Mouse (Mus musculus) heart, adult 8-10 months (tissue): Measurements from ENCODE around the gene Tbc1d2. TPM values are rescaled to one million over a fixed set of nuclear protein-coding genes. Genes with fewer than 3 reads are reported as not detected.
"Not testable (repeated sequence)": the region's sequence is repeated elsewhere in the genome, so short reads cannot be mapped to it uniquely, and the experiment has no call there.

Experiments
- DNase-seq: peaks from one replicate; pipeline ENCODE4 v3.0.0; 2022; ENCODE audit warnings: low spot score
- total RNA-seq, 4 experiments: library from RNA; stranded (reverse); gene quantifications; 2 replicates each; pipeline ENCODE4 v1.2.4; 2022

Gene Tbc1d2
- total RNA-seq, 4 experiments from 2014 or later = 0.92 to 1.8 (median 1.3) TPM

DNA sequence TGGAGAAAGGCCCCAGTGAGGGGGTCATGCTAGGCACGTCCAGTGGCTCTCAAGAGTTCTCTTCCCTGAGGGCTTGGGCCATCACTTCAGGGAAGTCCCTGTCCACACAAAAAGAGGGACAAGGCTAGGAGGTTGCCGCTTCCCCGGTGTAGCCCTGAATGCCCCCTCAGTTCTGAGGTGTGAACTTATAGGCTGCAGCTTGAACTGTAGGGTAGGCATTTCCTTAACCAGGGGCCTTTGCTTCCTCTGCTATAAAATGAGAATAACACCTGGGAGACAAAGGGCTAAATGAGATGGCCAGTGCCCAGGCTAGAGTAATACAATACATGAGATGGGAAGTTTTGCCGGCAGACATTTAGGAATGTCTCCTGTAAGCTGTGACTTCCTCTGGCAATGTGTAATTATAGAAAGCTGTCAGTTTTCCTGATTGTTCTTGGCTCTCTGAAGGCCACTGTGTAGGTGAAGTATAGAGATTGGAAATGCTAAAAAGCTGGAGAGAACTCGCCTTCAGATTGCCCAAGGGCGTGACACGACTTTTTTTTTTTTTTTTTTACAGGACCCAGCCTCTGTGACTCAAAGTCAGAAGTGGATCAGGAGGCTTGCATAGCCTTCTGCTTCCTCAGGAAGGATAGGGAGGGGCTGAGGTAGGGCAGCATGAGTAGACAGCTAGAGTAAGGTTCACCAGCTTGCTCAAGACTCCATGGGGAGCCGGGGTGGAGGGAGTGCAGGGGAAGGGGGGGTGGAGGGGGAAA is 6.9 kb downstream of the Tbc1d2 start:
- peak; percentile 47 for DNase-seq

DNA sequence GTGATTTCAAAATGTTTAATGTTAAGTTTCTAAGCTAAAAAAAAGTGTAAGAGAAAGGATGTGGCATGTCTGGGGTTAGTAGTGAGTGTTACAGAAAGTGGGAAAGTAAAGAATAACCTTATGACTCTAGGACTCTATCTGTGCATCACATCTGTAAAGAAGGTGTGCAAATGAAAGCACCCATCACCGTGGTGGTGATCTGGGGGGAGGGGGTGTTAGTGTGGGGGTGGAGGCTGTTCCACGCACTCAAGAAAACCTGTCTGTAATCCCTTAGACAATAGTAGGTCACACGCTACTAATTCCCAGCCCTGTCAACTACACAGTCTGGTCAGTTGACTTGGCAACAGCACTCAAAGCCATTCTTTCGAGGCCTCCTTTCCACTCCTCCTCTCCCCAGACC is 8.7 kb downstream of the Tbc1d2 start:
- DNase-seq = no peak

DNA sequence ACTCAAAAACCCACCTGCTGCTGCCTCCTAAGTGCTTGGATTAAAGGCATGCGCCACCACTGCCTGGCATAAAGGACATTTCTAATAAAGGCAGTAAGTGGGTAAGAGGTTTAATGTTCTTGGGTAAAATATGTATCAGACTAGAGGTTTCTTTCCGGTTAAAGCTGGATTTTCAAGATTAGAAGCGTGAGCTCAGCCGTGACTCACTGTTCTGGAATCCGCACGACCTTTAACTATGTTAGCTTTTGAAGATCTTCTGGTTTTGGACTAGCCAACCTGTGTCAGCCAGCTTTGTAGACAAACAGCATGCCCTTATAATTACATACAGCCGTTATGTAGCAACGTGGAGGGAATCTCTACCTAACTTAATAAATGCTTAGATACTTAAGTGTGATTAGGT is 10.1 kb downstream of the Tbc1d2 start:
- DNase-seq = no peak

DNA sequence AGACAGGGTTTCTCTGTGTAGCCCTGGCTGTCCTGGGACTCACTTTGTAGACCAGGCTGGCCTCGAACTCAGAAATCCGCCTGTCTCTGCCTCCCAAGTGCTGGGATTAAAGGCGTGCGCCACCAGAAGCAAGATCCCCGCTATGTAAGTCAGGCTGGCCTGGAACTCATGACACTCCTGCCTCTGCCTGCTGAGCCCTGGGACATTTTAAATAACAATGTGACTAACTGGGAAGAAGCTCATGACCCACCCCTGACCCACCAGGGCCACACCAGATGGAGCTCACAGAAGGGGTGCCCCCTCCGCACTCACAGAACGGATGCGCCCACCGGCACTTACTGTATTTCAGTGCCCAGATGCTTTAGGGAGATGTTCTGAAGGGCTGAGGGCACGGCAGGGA is 12.8 kb downstream of the Tbc1d2 start:
- DNase-seq = not testable (repeated sequence)

DNA sequence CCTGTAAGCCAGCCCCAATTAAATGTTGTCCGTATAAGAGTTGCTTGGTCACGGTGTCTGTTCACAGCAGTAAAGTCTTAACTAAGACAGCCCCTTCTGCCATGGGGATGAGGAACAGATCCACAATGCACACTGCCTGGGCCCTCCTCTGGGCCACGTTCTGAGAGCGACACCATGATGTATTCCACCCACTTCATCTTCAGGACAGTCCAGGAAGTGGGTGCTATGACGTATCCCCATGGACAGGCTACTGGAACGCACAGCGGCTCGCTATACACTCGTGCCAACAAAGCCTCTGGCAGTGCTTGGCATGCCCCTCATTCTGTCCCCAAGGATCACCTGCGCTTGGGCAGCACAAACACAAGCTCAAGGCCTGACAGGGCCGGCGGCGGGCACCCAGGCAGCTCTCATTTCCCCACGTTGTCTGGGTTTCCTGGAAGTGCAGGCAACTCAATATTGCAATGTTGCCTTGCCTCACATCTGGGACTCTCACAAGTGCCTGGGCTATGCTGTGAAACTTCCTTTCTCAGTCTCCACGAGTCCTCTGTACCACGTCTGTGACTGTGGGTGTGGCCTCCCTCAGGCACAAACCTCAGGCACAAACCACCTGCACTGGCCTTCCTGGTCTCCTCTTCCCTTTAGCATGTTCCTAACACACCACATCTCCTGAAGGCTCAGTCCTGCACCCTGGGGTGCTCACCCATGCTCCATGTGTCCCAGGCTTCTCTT is 14.1 kb downstream of the Tbc1d2 start:
- no peak for DNase-seq

DNA sequence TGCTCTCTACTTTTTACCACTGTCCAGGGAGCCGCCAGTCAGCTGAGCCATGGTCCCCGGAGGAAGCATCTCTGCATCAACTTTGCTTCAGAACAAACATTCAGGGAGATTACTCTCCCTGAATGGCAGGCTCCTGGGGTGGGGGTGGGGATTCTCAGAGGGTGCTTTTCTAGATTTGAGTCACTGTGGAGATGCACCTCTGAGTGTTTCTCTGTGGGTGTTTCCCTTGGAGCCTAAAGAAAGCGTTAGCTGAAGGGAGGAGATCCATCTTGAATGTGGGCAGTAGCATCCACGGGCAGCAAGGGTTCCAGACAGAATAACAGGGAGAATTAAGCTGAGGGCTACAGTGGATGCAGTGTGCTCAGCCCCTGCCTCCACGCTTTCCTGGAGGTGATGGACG is 15.1 kb downstream of the Tbc1d2 start:
- DNase-seq = no peak

DNA sequence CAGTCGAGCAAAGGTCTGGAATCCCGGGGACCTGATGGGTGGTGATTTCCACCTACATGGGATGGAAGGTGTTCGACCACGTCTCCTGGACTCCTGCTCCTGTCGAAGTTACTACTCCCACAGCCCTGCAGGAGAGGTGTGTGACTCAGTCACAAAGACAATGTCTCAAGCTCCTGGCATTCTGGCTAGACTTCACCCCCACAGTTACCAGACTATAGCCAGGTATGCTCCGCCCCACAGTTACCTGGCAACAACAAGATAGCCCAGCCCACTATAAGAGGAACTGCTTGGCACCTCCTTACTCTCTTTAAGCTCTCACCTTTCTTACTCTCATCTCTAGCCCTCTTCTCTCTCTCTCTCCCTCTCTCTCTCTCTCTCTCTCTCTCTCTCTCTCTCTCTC is 16.4 kb downstream of the Tbc1d2 start:
- DNase-seq = not testable (repeated sequence)

DNA sequence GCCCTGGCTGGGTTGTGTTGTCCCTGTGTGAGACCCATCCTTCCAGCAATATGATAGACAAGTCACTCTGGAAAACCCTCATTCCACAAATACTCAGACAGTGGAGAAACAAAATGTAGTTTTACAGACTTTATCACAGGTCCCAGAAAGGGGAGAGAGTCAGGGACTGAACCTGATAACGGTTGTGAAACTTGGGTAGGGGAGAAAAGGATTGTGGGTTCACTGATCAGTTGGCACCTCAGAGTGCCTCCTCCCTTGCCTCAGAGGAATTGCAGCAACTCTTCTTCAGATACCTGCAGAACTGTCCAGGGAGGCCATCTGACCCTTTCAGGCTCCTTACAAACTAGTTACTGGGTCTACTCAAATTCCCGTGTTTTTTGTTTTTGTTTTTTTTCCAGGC is 17.5 kb downstream of the Tbc1d2 start:
- DNase-seq = no peak

DNA sequence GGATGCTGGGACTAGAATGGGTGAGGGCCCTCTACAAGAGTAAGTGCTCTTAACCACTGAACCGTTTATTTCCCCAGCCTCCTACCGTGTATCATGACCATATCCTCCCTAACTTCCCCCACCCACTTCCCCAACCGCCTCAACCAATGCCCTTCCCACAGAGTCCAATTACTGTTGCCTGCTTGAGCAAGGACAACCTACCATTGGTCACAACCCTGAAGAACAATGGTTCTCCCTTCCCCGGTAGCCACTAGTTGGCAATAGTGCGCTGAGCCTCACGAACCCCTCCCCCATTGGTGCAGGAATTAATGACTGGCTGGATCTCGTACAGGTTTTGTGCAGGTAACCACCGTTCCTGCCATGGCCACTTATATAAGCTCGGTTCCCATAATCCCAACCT is 19.6 kb downstream of the Tbc1d2 start:
- peak; percentile 15 for DNase-seq

DNA sequence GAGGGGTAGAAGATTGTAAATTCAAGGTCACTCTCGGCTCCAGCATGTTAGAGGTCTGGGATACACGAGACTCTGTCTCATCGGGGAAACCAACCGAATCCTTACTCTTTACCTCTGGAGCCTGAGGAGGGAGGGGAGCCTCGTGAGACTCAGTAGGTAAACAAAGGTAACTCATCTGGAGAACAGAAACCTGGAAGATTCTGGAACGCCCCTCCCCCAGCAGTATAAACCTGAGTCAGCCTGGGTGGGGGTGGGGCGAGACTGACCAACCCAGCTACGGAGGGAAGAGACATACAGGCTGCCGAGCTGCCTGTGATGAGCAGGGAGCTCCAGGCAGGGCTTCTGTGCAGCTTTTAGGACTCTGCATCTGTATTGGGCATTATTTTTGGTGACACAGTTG is 21.1 kb downstream of the Tbc1d2 start:
- DNase-seq = no peak

DNA sequence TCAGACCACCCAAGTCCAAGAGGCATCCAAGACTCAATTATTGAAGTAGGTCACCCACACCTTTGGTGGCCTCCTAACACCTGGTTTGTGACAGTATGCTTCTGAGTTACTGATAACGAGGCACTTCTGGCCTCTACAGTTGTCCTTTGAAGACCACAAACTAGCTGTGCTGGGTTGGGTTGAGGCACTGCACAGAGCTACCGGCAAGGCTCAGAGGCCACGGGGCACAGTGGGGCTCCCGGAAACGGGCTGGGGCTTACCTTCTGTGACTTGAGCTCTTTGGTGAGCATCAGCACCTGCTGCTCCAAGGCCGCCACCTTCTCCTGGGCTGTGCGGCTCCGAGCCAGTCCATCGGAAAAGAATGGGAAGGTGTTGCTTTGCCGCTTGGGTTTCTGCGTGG is 21.9 kb downstream of the Tbc1d2 start:
- DNase-seq = no peak

DNA sequence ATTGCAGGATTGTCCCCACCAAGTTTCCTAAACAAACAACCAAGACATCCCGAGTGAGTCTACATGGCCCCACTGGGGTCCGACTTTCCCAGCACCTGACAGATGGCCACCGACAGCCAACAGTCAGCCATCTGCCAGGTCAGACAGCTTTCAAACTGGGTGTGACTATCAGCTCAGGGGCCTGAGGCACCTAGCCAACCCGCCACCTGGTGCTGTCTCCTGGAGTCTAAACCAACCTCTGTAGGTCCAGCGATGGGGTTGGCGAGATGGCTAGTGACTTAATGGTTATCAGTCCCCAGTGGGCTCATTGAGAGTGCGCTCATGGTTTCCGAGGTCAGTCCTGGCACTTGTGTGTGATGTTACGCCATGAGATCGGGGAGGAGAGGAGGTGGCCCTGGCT is 24.9 kb downstream of the Tbc1d2 start:
- DNase-seq = no peak

DNA sequence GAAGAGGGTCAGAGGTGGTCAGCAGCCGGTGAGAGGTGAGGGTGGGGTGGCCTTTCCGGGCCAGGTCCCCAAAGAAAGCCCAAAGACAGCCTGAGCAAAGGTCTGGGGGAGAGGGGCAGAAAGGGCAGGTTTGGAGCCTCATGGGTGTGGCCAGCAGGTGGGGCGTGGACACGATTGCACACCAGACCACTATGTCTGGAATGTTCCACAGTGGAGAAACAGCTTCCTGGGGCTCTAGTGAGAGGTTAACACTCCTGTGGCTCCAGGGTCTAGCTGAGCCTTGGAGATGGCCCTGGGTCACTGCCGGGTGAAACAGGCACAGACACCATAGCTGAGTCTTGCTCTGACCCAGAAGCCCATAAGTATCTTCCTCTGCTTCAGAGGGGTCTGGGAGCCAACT is 27.0 kb downstream of the Tbc1d2 start:
- DNase-seq = no peak

DNA sequence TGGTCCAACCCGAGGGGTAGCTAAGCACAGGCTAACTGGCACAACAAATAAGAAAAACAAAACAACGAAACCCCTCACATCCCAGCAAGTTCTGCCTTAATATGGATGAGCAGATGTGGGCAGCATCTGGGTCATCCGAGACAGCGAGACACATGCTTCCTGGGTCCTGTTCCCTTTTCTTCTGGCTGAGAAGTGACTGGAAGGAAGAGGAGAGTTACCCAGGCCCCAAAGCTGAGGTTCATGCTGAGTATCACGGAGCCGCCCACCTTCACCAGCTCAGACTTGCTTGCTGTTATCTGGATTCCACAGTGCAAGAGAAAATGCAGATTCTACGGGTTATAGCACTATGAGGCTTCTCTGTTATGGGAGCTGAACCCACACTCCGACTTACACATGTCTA is 29.1 kb downstream of the Tbc1d2 start:
- DNase-seq = no peak

DNA sequence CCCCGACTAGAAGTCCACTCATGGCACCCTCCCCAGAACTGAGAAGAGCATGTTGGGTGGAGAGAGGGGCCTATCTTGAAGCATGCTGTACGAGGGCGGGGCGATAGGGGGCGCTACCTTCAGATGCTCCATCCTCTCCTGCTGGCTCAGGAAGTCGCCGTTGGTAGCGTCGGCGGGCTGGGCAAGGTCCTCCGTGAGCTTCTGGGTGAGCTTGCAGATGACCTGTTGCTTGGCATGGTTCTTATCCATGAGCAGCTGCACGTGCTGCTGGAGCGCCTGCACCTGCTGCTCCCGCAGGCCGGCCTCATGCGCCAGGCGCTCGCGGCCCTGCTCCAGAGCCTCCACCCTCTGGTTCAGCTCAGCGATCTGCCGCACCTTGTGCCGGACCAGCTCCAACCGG is 29.7 kb downstream of the Tbc1d2 start:
- no peak for DNase-seq

DNA sequence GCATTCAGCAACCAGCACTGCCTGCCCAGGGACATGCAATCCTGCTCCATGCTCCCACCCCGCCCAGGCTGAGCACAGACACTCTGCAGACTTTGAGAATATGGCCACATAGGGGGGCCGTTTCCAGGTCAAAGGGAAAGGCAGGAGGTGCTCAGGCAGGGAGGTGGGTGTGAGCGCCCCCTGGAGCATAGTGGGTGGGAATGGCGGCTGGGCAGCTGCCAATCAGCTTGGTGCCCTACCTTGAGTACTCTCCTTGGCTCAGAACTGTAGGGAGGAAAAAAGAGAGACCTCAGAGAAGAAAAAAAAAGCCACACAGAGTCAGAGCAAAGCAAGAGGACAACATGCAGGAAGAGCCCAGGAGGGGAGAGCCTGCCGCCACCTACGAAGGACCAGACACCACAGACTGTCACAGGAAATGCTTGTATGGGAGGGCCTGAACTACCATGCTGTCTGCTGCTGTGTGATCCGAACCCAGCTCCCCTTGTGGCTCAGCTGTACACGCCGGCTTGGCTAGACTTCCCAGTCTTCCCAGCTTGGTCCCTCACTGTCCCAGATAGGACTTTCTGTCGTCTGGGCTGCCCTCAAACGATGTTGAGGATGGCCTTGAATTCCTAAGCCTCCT is 31.7 kb downstream of the Tbc1d2 start:
- no peak for DNase-seq

DNA sequence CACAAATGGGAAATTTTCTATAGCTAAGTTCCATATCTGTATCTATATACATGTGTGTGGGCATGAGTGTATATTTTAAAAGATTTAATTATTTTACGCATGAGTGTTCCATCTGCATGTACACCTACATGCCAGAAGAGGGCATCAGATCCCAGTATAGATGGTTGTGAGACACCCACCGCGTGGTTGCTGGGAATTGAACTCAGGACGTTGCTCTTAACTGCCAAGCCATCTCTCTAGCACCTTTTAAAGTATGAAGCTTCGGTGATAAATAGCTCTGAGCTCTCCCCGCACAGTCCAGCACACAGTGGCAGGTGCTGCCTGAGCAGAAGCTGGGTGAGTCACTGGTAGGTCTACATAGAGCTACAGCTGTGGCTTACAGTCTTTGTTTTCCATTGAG is 32.6 kb downstream of the Tbc1d2 start:
- no peak for DNase-seq

DNA sequence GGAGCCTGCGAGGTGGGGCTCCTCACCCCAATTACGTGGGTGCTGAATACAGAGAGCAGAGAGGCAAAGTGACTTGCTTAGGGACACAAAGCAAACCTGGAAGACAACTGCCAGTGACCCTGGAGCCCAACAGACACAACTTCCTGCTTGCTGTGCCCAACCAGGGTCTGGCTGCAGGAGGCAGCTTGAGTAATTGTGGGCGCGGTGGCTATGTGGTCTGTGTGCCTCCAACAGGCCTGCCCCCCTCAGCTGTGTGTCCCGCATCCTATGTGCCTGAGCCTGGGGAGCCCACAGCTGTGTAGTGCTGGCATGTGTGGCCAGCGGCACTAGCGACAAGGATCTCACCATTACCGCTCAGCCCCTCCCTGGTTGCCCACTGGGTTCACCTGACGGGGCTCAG is 35.4 kb downstream of the Tbc1d2 start:
- no peak for DNase-seq

DNA sequence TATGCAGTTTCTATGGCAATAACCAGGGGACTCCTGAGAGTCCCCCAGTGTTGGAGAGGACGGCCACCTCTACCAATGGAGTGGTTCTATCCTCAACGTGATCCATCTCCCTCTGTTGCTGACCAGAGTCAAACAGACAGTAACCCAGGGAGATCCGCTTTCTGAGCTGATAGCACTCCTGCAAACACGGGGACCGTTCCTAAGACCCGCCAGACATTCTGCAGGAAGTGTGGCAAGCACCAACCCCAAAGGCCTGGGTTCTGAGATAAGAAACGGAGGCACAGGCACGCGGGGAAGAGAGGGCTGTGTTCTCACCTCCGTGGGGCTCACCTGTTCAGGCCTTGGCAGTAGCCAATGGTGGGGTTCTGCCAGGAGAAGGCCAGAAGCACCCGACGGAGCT is 36.4 kb downstream of the Tbc1d2 start:
- DNase-seq = no peak

DNA sequence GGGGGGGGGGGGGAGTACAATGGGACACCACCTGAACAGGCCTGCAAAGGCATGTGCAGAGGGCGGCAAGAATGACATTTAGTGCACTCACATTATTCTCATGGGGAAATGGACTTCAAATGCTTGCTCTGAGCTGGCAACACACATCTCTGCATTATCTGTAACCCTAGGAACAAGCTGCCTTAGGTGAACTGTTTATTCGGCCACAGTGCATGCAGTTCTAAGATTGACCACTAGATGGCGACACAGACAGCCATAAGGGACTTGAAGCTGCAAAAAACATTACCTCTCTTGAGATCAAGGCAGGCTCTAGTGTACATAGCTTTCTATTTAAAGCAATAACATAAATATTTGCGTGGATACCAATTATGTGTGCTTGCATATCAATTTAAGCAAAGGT is 38.8 kb downstream of the Tbc1d2 start:
- DNase-seq = peak; percentile 85

DNA sequence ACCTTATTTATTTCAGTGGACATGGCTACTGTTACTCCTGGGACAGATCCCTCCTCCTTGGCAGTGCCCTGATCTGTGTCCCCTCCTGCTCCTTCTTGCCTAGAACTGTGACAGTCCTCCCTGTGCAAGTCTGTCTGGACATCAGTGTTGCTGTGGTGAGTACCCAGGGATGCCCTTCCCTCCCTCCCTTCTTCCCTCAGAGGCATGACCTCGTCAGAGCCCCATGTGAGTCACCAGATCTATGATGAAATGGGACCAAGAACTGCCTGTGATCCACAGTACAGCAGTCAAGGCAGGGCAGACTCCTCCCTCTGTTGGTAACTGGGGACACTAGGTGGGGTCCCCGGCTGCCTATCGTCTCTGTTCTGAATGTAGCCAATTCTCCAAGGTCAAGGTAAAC is 42.4 kb downstream of the Tbc1d2 start:
- no peak for DNase-seq

DNA sequence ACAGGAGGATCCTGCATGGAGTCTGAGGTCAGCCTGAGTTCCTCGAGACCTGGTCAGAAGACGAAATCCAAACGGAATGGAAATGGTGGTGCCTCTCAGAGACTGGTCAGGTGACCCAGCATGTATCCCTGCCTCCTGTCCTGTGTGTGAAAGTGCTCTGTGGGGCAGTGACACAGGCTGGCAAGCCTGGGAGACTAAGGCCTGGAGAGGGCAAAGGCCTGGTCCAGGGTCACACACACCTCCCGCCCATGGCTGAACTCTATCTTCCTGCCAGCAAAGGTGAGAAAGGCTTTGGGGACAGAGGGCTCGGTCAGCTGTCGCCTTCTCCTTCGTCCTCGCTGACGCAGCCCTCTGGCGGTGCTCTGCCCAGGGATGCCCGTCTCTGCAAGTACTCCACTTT is 44.6 kb downstream of the Tbc1d2 start:
- no peak for DNase-seq

DNA sequence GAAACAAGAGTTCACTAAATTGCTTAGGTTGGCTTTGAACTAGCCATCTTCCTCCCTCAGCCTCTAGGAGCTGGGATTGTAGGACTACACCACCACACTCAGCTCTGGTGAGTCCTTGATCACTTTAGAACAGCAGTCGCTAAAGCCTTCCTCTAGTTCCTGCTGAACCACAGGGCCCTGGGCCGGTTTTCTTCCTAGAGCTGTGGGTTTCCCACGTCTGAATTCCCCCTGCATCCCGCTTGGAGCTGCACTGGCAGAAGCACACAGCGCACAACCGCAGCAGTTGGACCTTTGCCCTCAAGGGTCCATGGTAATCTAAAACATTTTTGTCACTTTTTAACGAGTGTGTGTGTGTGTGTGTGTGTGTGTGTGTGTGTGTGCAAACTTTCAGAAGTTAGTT is 47.3 kb downstream of the Tbc1d2 start:
- no peak for DNase-seq
